Mouse (Mus musculus) cerebellum, adult 2 months (tissue): ENCODE measurements around the gene Lamb3.

Experiments
- CTCF ChIP-seq: fragments of 200-500 bp; IDR thresholded peaks from 2 replicates; pipeline ENCODE4 v1.5.1; 2011; ENCODE audit warnings: low read depth, mild to moderate bottlenecking, control low read depth, low read length, moderate library complexity, borderline replicate concordance; ENCODE audit not compliant: insufficient read depth
- POLR2A ChIP-seq: fragments of 200-500 bp; IDR thresholded peaks from 2 replicates; pipeline ENCODE4 v1.6.1; 2011; ENCODE audit warnings: low read length, control low read depth, borderline replicate concordance; ENCODE audit not compliant: insufficient read depth

DNA sequence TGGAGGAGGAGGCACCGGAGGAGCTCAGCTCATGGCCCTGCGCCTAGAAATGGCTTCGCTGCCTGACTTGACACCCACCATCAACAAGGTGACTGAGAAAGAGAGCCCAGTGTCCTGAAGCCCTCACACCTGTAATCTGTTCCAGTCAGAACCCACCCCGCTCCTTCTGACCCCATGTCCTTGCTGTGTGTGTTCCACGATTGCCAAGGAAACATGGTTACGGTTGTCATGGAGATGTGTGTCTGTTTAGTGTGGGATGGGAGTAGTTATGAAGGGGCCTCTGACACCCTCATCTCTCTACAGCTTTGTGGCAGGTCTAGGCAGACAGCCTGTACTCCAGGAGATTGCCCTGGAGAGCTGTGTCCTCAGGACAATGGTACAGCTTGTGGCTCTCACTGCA, 127.0 kb downstream of the Lamb3 start:
- TF ChIP-seq CTCF (no peak), POLR2A (no peak)
